Mouse (Mus musculus) frontal cortex, adult (tissue): ENCODE data around the gene Wdr43.

ENCODE experiments used
- ATAC-seq: cut with Nextera tagmentation; 2 replicates; pipeline ENCODE4 v1.9.2; 2017; ENCODE audit warnings: mild to moderate bottlenecking, moderate library complexity, mixed read lengths; ENCODE audit not compliant: low TSS enrichment

The Wdr43 gene

GRCm38 (mm10) chr17:71705550-71706480 is 90.1 kb downstream of the Wdr43 start:
- ATAC-seq: no peak

GRCm38 (mm10) chr17:71707715-71708114 is 92.0 kb downstream of the Wdr43 start:
- no peak for ATAC-seq
